Mouse (Mus musculus) layer of hippocampus, adult 2 months (tissue): ENCODE data around the gene Olfr402. TPM values are rescaled to one million over a fixed set of nuclear protein-coding genes. Genes with fewer than 3 reads are reported as not detected.
"Not testable (repeated sequence)": the region's sequence is repeated elsewhere in the genome, so short reads cannot be mapped to it uniquely, and the experiment has no call there.

Experiments used
- DNase-seq, 2 experiments: peaks; one replicate each; pipeline ENCODE4 v3.0.0; 2022; ENCODE audit warnings: low spot score in 2 of 2
- H3K27ac ChIP-seq: fragments of 200-600 bp; 2 replicates; pipeline ENCODE4 v1.8.1; 2022
- H3K4me3 ChIP-seq: fragments of 200-600 bp; 2 replicates; pipeline ENCODE4 v1.8.1; 2022; ENCODE audit warnings: mild to moderate bottlenecking
- CTCF ChIP-seq: fragments of 200-600 bp; conservative IDR thresholded peaks from 2 replicates; pipeline ENCODE4 v1.8.1; 2022; ENCODE audit warnings: antibody characterized with exemption, mild to moderate bottlenecking, moderate library complexity
- long read RNA-seq, 2 experiments: library from polyadenylated mRNA; stranded (forward); transcript quantifications; one replicate each; pipeline ENCODE4 v2.0.0; 2021; ENCODE audit warnings: borderline mapping rate in 2 of 2
- total RNA-seq, 2 experiments: library from RNA; stranded (reverse); gene quantifications; 2 replicates each; pipeline ENCODE4 v1.2.3; 2021

Gene Olfr402
- not detected for total RNA-seq
- long read RNA-seq, experiment 1: 0 reads
- long read RNA-seq, experiment 2: 0 reads

- TF ChIP-seq CTCF: no peak
Observed at GRCm38 (mm10) chr11:74153229-74153628, at the start of gene Olfr402. Gene Olfr402 (plus strand): TSS chr11:74153529.

DNA sequence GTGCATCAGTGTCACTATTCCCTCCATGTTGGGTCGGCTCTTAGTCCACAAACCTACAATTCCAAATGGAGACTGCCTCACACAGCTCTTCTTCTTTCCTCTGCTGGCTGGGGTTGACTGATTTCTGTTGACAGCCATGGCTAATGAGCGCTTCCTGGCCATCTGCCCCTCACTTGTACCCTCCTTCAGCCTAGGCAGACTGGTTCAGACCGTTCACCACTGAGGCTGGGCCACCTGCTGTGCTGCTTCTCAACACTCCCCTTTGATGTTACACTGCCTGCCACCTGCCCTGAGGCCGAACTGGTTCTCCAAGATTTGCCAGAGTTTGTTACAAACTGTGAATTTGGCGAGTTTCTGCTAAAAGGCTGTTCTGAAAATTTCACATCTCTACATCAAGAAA lies 48.3 kb upstream of the Olfr402 start:
- no peak for TF ChIP-seq CTCF
- no peak for DNase-seq
- H3K27ac ChIP-seq: no peak overlapping the region
- H3K4me3 ChIP-seq: no peak overlapping the region

More at GRCm38 (mm10) chr11:74153229-74153628, at the start of gene Olfr402:
- H3K4me3 ChIP-seq: no peak within 1 kb of the TSS
- no peak for DNase-seq
- no peak within 1 kb of the TSS for H3K27ac ChIP-seq

DNA sequence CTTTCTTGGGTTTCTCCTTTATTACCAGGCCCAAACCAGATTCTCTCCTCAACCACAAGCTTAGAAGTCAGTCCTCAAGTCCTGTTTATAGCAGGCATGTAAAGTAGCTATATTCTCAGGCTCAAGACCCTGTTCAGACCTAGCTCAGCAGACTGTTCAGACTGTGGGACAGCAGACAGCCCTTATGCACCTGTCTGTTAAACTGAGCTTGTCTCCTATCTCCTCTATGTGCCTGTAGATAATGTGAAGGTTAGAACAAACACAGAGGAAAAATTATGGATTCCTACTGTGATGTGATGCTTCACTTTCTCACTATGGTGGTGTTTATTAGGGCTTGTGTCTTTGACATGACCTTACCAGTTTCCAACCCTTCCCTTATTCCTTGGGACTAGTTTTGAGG lies 39.9 kb upstream of the Olfr402 start, which contains the start of gene Olfr401:
TSS of gene Olfr401 (plus strand) at position 301 of the 400 bp plus-strand sequence.
- TF ChIP-seq CTCF: no peak
- DNase-seq: no peak

GRCm38 (mm10) chr11:74140001-74140400 lies 13.3 kb upstream of the Olfr402 start:
- not testable (repeated sequence) for H3K4me3 ChIP-seq, H3K27ac ChIP-seq, DNase-seq

More for the DNA sequence above, 39.9 kb upstream of the Olfr402 start, which contains the start of gene Olfr401:
- Histone ChIP-seq H3K4me3 (no peak within 1 kb of the TSS), H3K27ac (no peak within 1 kb of the TSS)

GRCm38 (mm10) chr11:74145866-74146265 lies 7.5 kb upstream of the Olfr402 start:
- H3K4me3 ChIP-seq: no peak overlapping the region
- no peak for TF ChIP-seq CTCF
- no peak overlapping the region for H3K27ac ChIP-seq
- DNase-seq: no peak

GRCm38 (mm10) chr11:74168771-74169170 lies 15.4 kb downstream of the Olfr402 start:
- Histone ChIP-seq H3K27ac (no peak overlapping the region), H3K4me3 (no peak overlapping the region)
- no peak for DNase-seq
- no peak for TF ChIP-seq CTCF

GRCm38 (mm10) chr11:74183168-74183567 lies 29.8 kb downstream of the Olfr402 start:
- no peak for TF ChIP-seq CTCF
- Histone ChIP-seq H3K4me3 (no peak overlapping the region), H3K27ac (no peak overlapping the region)
- DNase-seq: no peak

- TF ChIP-seq CTCF: no peak
- DNase-seq: no peak
- Histone ChIP-seq H3K4me3 (no peak overlapping the region), H3K27ac (no peak overlapping the region)
Observed at GRCm38 (mm10) chr11:74183745-74184144, 30.4 kb downstream of the Olfr402 start.

GRCm38 (mm10) chr11:74185949-74186348 lies 32.6 kb downstream of the Olfr402 start, which contains the start of gene Olfr403:
Gene Olfr403 (plus strand): TSS chr11:74186249.
- no peak for DNase-seq

More at GRCm38 (mm10) chr11:74185949-74186348, 32.6 kb downstream of the Olfr402 start, which contains the start of gene Olfr403:
- no peak for TF ChIP-seq CTCF
- Histone ChIP-seq H3K4me3 (no peak within 1 kb of the TSS), H3K27ac (no peak within 1 kb of the TSS)

Other genes starting within 250 kb of the Olfr402 start
- not detected for gene Olfr395, start 244.2 kb upstream of the Olfr402 start, total RNA-seq
- not detected for gene Olfr23, start 216.9 kb upstream of the Olfr402 start, total RNA-seq
- gene Olfr397, start 192.7 kb upstream of the Olfr402 start, total RNA-seq: not detected
- gene Olfr398, start 163.1 kb upstream of the Olfr402 start, total RNA-seq: not detected
- gene Olfr139, start 97.0 kb upstream of the Olfr402 start, total RNA-seq: not detected
- gene Olfr399, start 96.9 kb upstream of the Olfr402 start, total RNA-seq: not detected
- not detected for gene Zfp616, start 83.6 kb upstream of the Olfr402 start, total RNA-seq
- not detected for gene Olfr401, start 39.8 kb upstream of the Olfr402 start, total RNA-seq
- gene Olfr403, start 32.7 kb downstream of the Olfr402 start, total RNA-seq: not detected
- not detected for gene Olfr43, start 57.9 kb downstream of the Olfr402 start, total RNA-seq
- not detected for gene Olfr406, start 106.3 kb downstream of the Olfr402 start, total RNA-seq
- not detected for gene Olfr59, start 130.2 kb downstream of the Olfr402 start, total RNA-seq
- gene Olfr410, start 184.5 kb downstream of the Olfr402 start, total RNA-seq: not detected
- not detected for gene Olfr411, start 199.1 kb downstream of the Olfr402 start, total RNA-seq
- not detected for gene Olfr412, start 208.5 kb downstream of the Olfr402 start, total RNA-seq